Mouse (Mus musculus) inflammation-experienced regulatory T-cells, adult 6 months (primary cell): ENCODE measurements around the gene Itih1. TPM values are rescaled to one million over a fixed set of nuclear protein-coding genes. Genes with fewer than 3 reads are reported as not detected.

Source experiments
- ATAC-seq: one replicate; pipeline ENCODE4 v1.8.0; 2017
- polyA plus RNA-seq, 3 experiments: library from polyadenylated mRNA; unstranded; fragments of 100-300 nt; shearing (Covaris generic); gene quantifications; one replicate each; pipeline ENCODE4 v1.2.1; 2017

The Itih1 gene
- polyA plus RNA-seq, 3 experiments from 2014 or later = not detected

DNA sequence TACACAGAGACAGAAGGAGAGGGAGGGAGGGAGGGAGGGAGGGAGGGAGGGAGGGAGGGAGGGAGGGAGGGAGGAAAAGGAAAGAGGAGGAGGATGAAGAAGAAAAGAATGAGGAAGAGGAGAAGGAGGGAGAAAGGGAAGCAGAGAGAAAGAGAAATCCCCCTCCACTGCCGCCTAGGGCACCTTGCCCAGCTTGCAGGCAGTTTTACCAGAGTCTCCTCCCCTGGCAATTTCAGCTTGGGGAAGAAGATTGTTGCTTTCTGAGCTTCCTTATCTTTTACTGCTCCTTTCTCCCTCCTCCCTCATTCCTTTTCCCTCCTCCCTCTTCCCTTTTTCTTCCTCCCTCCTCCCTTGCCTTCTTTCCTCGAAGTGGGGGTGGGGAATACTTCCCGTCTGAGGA is 40.1 kb downstream of the Itih1 start:
- no peak for ATAC-seq

DNA sequence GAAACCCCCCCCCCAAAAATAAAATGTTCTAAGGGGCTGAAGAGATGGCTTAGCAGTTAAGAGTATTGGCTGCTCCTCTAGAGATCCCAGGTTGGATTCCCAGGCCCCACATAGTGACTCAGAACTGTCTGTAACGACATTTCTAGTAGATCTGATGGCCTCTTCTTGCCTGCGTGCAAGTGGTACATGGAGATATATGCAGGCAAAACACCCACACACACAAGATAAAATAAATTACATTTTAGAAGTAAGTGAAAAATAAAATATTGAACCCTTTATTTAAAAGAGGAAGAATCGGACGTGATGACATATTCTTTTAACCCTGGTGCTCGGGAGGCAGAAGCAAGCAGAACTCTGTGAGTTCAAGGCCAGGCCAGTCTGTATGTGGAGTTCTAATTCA is 40.5 kb downstream of the Itih1 start:
- ATAC-seq = no peak

DNA sequence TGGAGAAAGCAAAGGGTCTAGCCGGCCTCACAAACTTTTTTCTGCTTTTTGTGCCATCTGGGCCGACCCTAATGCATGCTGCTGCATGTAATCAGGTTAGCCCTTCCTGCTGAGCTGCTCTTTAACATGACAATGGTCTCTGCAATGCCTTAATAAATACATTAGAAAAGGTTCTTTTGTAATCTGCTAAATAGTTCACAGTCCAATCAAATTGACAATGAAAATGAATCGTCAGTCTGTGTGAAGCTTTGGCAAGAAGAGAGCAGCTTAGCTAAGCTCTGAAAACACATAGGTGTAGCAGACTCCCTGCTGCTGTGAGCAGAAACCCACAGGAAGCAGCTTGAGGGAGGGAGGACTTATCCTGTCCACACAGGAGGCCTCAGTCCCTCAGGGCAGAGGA is 43.1 kb downstream of the Itih1 start:
- no peak for ATAC-seq

DNA sequence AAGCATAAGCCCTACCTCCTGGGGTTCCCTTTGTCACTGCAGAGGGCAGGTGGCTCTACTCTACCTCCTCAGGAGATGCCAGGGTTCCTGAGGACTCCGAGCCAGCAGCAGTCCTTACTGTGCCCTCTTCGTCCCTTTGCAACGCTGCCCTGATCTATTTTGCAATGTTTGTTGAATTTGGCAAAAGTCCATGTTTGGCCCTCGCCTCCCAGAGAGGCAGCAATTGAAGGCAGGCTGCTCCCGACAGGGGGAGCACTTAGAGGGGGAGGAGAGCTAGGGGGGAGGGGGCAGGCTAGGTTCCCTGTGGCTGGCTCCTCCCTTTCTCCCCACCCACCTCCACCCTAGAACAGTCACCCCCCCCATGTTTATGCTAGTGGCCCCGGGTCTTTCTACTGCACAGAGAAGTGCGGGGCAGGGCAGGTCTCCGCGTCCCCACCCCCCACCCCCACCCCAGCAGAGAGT is 54.8 kb downstream of the Itih1 start:
- ATAC-seq = no peak

- no peak for ATAC-seq
Measured at GRCm38 (mm10) chr14:30886204-30886603, 56.9 kb downstream of the Itih1 start, which contains the start of gene Itih4. Itih4 (plus strand) TSS chr14:30886476.

DNA sequence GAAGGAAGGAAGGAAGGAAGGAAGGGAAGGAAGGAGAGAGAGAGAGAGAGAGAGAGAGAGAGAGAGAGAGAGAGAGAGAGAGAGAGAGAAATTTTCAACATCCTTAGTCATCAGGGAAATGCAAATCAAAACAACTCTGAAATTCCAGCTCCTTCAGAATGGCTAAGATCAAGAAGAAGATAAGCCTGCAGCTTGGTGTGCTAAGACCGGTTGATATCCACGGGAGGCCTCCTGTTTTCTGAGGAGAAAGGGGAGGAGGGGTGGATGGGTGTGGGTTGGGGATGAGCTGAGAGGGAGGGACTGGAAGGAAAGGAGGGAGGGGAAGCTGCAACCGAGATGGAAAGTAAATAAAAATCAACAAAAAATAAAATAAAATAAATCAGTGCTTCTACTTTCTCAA is 57.8 kb downstream of the Itih1 start:
- ATAC-seq = no peak

- no peak for ATAC-seq
Measured at GRCm38 (mm10) chr14:30881718-30882108, 61.4 kb downstream of the Itih1 start.

GRCm38 (mm10) chr14:30880811-30881717 is 62.0 kb downstream of the Itih1 start:
- no peak for ATAC-seq

- ATAC-seq = no peak
Measured at GRCm38 (mm10) chr14:30880251-30880650, 62.8 kb downstream of the Itih1 start.

DNA sequence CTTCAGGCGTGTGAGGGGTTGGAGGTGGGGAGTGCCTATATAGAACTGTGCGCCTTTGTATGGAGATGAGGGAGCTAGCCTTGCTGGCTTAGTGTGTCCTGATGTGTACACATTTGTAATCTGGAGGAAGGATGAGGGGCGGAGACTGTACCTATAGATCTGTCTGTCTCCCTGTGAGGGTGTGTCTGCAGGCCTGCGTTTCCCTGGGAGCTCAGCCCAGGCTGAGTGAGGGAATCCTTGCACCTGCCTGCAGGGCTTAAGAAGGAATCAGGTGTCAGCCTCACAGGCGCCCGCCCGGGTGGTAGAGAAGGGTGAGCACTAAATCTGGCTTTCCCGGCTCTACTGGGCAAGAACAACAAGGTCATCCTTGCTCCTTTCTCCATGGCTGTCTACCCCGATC is 63.3 kb downstream of the Itih1 start:
- no peak for ATAC-seq

Other genes starting within 250 kb of the Itih1 start
- gene Sfmbt1, start 228.4 kb downstream of the Itih1 start, polyA plus RNA-seq = 1 to 10 TPM; 7.1 to 9.9 (median 9.4) TPM
- 1 to 10 TPM; 6.2 to 7.5 (median 6.6) TPM for gene Tmem110, start 117.7 kb downstream of the Itih1 start, polyA plus RNA-seq
- gene Mustn1, start 64.1 kb downstream of the Itih1 start, polyA plus RNA-seq = 1 to 10 TPM in 2 of 3 experiments, under 1 TPM in 1; 0.49 to 1.3 (median 1.1) TPM
- not detected for gene Itih4, start 56.8 kb downstream of the Itih1 start, polyA plus RNA-seq
- not detected for gene Itih3, start 19.5 kb downstream of the Itih1 start, polyA plus RNA-seq
- 1 to 10 TPM; 3.9 to 6.2 (median 5.1) TPM for gene Nek4, start 8.1 kb upstream of the Itih1 start, polyA plus RNA-seq
- gene Glt8d1, start 58.1 kb upstream of the Itih1 start, polyA plus RNA-seq = 1 to 10 TPM; 8.6 to 8.8 (median 8.7) TPM
- gene Spcs1, start 58.4 kb upstream of the Itih1 start, polyA plus RNA-seq = 100 to 1,000 TPM; 297 to 353 (median 327) TPM
- 10 to 100 TPM; 45.2 to 57.3 (median 54.1) TPM for gene Pbrm1, start 75.8 kb upstream of the Itih1 start, polyA plus RNA-seq
- gene Gnl3, start 75.9 kb upstream of the Itih1 start, polyA plus RNA-seq = 10 to 100 TPM; 48.2 to 99.0 (median 80.0) TPM
- gene Smim4, start 185.7 kb upstream of the Itih1 start, polyA plus RNA-seq = 10 to 100 TPM; 48.6 to 86.1 (median 85.5) TPM
- not detected for gene Nt5dc2, start 187.8 kb upstream of the Itih1 start, polyA plus RNA-seq
- 1 to 10 TPM; 1.9 to 4.1 (median 2.8) TPM for gene Stab1, start 225.4 kb upstream of the Itih1 start, polyA plus RNA-seq